Mouse (Mus musculus): ENCODE measurements around the gene Hamp. TPM values are rescaled to one million over a fixed set of nuclear protein-coding genes. Genes with fewer than 3 reads are reported as not detected.
A peak's percentile ranks its signal among the peaks of the same experiment; 100 is the strongest.

Hamp gene
- polyA plus RNA-seq (2015; fragmentation: Nextera tagmentation; extraction: Ambion mirVana): not detected in 2 replicates

DNA sequence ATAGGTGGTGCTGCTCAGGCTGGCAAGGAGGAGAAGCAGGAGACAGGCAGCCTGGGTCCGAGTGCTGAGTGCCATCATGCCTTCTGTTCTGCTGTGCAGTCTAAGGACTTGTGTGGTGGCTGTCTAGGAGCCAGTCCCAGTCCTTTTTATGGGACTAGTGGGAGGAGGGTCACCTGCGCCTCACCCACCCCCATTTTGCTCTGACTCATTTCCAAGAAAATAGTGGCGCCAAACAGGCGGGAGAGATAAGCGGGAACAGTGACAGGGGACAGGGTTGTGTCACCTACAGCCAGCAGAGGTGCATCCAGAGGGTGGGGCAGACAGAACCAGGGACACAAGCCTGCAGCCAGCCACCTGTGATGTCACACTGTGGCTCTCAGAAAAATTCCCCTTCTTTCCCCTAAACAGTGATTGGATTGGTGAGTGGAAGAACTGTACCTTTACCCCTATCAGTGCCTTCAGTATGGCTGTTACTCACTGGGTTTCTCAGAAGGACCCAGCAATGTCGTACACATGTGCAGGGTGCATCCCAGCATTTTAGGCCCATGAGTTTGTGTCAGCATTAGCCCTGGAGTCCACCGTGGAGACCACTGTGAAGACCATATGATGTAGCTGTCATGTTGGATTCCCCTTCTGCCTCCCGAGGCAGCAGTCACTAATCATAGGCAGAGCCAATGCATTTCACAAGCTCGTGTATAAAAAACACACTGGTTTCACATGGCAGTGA is at the start of gene Hamp:
Hamp (minus strand) TSS at position 124 of the 727 bp plus-strand sequence.
- Histone ChIP-seq H3K9me3 (no peaks in the 10 kb centered on the region), H3K27ac (replicated peaks) (no peak within 1 kb of the TSS), H3K4me2 (no peak within 1 kb of the TSS), H3K36me3 (peaks cover 24% of the 10 kb centered on the region), H3K4me1 (replicated peaks) (no peaks in the 10 kb centered on the region), H3K9ac (no peak within 1 kb of the TSS), H3K4me3 (no peak within 1 kb of the TSS), H3K27me3 (no peaks in the 10 kb centered on the region)
- ATAC-seq (ENCODE audit: low read depth): no peak
- WGBS: 78% methylated on average over 9 of the region's 9 CpGs

DNA sequence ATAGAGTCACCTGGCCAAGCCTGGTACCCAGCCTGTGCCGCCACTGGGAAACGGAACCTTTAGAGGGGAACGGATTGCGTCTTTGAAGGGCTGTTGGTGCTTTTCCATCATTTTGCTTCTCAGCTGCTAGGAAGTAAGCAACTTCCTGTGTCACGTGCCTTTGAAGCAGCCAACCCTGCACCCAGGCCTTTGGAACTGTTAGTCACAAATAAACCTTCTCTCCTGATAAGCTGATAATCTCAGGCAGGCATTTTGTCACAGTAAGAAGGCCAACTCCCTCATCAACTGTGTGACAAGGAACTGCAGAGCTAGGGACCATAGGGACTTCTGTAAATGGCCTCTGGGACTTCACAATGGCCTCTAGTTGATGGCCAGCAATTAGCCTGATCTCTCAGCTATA is 48.3 kb upstream of the Hamp start:
- Histone ChIP-seq H3K36me3 (no peaks in the 10 kb centered on the region), H3K27ac (replicated peaks) (no peak overlapping the region), H3K9ac (no peak overlapping the region), H3K4me2 (no peak overlapping the region), H3K9me3 (no peaks in the 10 kb centered on the region), H3K4me1 (replicated peaks) (no peaks in the 10 kb centered on the region), H3K4me3 (no peak overlapping the region), H3K27me3 (no peaks in the 10 kb centered on the region)
- ATAC-seq (ENCODE audit: low read depth): no peak
- 80% methylated on average over 5 of the region's 5 CpGs for WGBS

DNA sequence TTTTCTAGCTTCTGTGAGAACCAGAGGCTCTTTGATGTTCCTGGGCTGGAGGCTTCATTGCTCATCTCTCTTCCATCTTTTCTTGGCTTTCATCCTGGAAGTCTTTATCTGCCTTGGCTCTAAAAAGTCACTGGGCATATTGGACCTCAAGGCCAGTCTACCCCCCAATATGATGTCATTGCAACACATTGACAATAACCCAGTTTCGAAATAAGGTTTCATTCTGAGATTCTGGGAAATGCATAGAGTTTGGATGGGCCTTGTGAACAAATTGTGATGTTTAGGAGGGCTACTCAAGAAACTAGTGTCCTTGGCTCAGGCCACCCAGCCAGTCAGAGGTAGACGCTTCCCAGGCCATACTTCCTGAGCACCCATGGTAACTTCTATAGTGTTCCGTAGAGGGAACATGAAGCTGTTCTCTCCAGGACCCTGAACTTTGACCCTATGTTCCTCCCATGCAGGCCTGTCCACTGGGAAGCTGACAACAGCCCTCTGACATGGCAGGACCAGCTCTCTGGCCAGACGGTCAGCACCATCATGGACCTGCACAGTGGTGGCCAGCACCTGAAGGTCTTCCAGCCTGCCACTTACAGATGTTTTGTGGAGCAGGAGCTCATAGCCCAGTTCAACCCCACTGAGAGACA is 44.8 kb upstream of the Hamp start:
- Histone ChIP-seq H3K9me3 (no peaks in the 10 kb centered on the region), H3K27me3 (no peaks in the 10 kb centered on the region), H3K9ac (no peak overlapping the region), H3K4me1 (replicated peaks) (no peaks in the 10 kb centered on the region), H3K4me3 (no peak overlapping the region), H3K36me3 (no peaks in the 10 kb centered on the region), H3K4me2 (no peak overlapping the region), H3K27ac (replicated peaks) (no peak overlapping the region)
- WGBS: 86% methylated on average over 4 of the region's 4 CpGs
- ATAC-seq (ENCODE audit: low read depth): no peak

DNA sequence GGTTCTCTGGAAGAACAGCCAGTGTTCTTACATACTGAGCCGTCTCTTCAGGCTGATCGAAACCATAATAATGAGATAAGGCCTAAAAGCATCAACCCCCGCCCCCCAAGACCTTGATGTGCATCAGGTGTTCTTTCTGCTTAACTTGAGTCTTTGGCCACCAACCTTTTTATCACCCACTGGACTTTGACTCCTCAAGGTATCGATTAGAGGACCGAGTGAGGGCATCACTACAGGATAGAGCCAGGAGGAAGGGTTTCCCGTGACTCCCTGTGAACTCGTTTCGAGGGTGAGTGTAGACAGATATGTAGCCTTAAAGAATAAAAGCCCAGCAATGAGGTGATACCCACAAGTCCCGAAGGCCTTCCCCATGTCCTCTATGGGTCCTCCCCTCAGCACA is 41.5 kb upstream of the Hamp start:
- ATAC-seq (ENCODE audit: low read depth): no peak
- H3K36me3 ChIP-seq: no peaks in the 10 kb centered on the region

DNA sequence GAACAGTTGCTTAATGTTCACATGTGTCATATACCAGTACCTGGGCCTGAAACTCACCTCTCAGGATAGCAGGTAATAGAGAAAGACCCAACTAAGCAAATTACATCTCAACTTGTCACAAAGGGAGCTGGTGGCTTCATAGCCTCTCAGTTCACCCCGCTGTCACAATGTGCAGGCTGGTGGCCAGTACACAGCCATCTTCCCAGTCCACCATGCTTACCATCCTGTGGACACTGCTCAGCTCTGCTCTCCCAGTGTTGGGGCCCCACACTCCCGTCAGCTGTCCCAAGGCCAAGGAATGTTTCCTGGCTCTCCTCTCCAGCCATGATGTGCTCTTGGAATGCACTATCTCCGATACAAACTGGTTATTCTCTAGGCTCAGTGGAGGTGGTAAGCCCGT is 37.9 kb upstream of the Hamp start:
- H3K9ac ChIP-seq: no peak overlapping the region
- no peaks in the 10 kb centered on the region for H3K36me3 ChIP-seq
- H3K27me3 ChIP-seq: no peaks in the 10 kb centered on the region
- no peak overlapping the region for H3K4me2 ChIP-seq
- whole genome bisulfite sequencing: 95% methylated on average over 4 of the region's 4 CpGs
- no peak overlapping the region for H3K4me3 ChIP-seq
- ATAC-seq (ENCODE audit: low read depth): no peak
- no peaks in the 10 kb centered on the region for H3K4me1 ChIP-seq (replicated peaks)
- no peaks in the 10 kb centered on the region for H3K9me3 ChIP-seq
- H3K27ac ChIP-seq (replicated peaks): no peak overlapping the region

More for the DNA sequence above, 41.5 kb upstream of the Hamp start:
- Histone ChIP-seq H3K4me2 (no peak overlapping the region), H3K27ac (replicated peaks) (no peak overlapping the region), H3K4me1 (replicated peaks) (no peaks in the 10 kb centered on the region), H3K9ac (no peak overlapping the region), H3K4me3 (no peak overlapping the region), H3K9me3 (no peaks in the 10 kb centered on the region), H3K27me3 (no peaks in the 10 kb centered on the region)
- WGBS: 87% methylated on average over 9 of the region's 9 CpGs

DNA sequence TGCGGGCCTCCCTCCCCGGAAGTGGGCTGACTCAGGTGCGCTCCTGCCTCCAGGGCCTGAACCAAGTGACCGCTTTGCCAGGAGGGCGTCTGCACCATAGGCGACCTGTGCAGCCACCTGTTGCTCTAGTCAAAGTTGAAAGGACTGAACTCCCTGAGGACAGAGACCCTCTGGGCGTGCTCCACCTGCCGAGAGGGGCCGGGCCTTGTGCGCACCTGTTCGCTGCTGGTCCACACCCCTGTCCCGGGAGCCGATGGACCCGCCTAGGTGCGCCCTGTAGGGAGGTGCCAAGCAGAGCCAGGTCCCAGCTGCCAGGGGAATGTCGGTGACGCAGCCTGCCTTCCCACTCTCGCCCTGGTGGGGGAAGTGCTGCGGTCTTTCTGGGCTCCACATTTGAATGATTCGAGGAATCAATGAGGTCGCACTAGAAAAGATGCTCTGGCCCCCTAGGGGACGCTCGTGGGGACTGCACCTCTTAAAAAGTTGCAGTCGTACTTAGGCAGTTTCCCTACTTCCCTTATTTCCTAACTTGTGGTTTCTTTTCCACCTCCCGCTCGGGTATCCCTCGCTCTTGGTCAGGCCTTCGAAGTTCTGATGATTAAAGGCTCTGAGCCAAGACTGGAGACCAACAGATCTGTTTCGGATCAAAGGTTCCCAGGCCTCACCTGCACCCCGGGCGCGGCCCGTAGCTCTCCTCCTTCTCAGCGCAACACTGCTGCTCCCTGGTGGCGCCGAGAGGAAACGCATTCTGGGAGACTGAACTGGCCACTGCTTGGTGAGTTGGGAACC is 29.9 kb upstream of the Hamp start, which contains the start of gene Fam187b:
Fam187b (plus strand) TSS at position 290 of the 789 bp plus-strand sequence.
- Histone ChIP-seq H3K9me3 (no peaks in the 10 kb centered on the region), H3K4me3 (peak within 1 kb of the TSS; percentile 33), H3K36me3 (no peaks in the 10 kb centered on the region), H3K4me1 (replicated peaks) (peaks cover 10% of the 10 kb centered on the region), H3K27ac (replicated peaks) (no peak within 1 kb of the TSS), H3K27me3 (peaks cover 24% of the 10 kb centered on the region), H3K4me2 (peak within 1 kb of the TSS; percentile 58), H3K9ac (peak within 1 kb of the TSS; percentile 42)
- WGBS: 1% methylated on average over 37 of the region's 37 CpGs
- ATAC-seq (ENCODE audit: low read depth): peak; percentile 72

DNA sequence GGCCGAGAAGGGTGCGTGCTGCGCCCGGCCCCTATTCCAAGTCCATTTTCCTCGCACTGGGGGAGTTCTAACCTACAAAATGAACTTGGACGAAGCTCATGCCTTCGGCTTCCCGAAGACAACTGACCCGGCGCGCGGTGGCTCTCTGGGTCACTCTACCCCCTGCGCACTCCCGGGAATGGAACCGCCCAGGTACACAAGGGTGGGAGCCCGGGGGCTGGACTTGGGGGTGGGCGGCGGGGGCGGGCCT is 29.3 kb upstream of the Hamp start, which contains the start of gene Lsr:
Lsr (minus strand) TSS at position 214 of the 250 bp plus-strand sequence.
- Histone ChIP-seq H3K4me3 (peak within 1 kb of the TSS; percentile 33), H3K27ac (replicated peaks) (no peak within 1 kb of the TSS), H3K4me1 (replicated peaks) (peaks cover 10% of the 10 kb centered on the region), H3K27me3 (peaks cover 24% of the 10 kb centered on the region), H3K9ac (peak within 1 kb of the TSS; percentile 42), H3K36me3 (no peaks in the 10 kb centered on the region), H3K4me2 (peak within 1 kb of the TSS; percentile 58), H3K9me3 (no peaks in the 10 kb centered on the region)
- peak; percentile 23; the same call in 1 of the 2 replicates for ATAC-seq (ENCODE audit: low read depth)
- WGBS: 1% methylated on average over 19 of the region's 19 CpGs

DNA sequence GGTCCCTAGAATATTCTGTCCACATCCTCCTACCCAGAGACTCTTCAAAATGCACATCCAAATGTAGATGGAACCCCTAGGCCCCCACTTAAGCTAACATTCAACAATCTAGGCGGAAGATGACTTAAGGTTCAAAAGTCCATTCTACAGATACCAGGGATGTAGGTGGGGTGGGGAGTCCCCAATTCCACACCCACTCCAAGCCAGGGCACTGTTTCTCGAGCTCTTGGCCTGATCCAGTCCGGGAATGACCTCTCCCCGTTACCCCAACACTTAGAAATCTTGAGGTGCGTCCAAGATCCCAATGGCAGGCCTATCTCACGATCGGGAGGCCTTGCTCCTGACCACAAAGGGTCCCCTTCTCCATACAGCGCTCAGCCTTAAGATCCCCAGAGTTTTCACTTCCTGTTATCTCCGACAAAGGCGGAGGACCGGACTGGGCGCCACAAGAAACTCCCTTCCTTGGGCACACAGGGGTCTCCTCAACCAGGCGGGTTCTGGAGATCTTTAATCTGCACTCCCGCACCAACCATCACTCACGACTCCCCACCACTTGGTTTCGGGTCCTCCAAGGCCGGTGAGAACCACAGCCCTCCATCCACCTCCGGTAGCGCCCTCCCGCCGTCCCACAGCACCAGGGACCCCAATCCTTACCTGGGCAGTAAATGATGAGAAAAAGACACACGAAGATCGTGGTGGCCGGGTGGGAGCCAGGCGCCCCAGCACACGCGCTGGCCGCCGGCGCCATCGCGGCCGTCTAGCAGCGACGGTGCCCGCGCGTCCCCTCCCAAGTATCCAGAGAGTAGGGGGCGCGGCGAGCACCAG is 28.8 kb upstream of the Hamp start:
- Histone ChIP-seq H3K4me3 (peak overlapping the region; percentile 33), H3K4me2 (peak overlapping the region; percentile 58), H3K27me3 (peaks cover 24% of the 10 kb centered on the region), H3K4me1 (replicated peaks) (peaks cover 10% of the 10 kb centered on the region), H3K27ac (replicated peaks) (no peak overlapping the region), H3K36me3 (no peaks in the 10 kb centered on the region), H3K9me3 (no peaks in the 10 kb centered on the region), H3K9ac (peak overlapping the region; percentile 42; the same call in 1 of the 2 replicates)
- WGBS: 3% methylated on average over 41 of the region's 41 CpGs
- ATAC-seq (ENCODE audit: low read depth): no peak

DNA sequence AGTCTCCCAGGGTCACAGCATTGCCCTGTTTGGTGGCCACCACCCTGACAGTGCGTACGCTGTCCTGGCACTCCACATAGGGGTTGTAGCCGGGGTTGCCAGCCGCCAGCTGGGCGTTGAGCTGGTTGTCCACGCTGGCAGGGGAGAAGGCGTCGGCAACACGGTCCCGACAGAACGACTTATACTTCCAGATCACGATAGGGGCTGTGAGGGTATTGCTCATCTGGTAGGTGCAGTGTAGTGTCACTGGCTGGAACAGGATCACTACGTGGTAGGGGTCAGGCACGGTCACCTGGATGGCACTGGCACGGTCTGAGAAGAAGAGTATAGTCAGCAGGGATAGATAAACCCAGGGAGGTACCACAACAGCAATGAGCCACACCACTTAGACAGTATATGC is 28.1 kb upstream of the Hamp start:
- H3K27ac ChIP-seq (replicated peaks): no peak overlapping the region
- no peaks in the 10 kb centered on the region for H3K36me3 ChIP-seq
- no peak overlapping the region for H3K9ac ChIP-seq
- peaks cover 10% of the 10 kb centered on the region for H3K4me1 ChIP-seq (replicated peaks)
- 89% methylated on average over 15 of the region's 15 CpGs for WGBS
- no peak for ATAC-seq (ENCODE audit: low read depth)
- H3K4me2 ChIP-seq: peak overlapping the region; percentile 58
- peaks cover 24% of the 10 kb centered on the region for H3K27me3 ChIP-seq
- H3K4me3 ChIP-seq: peak overlapping the region; percentile 33; the same call in 1 of the 2 replicates
- no peaks in the 10 kb centered on the region for H3K9me3 ChIP-seq

DNA sequence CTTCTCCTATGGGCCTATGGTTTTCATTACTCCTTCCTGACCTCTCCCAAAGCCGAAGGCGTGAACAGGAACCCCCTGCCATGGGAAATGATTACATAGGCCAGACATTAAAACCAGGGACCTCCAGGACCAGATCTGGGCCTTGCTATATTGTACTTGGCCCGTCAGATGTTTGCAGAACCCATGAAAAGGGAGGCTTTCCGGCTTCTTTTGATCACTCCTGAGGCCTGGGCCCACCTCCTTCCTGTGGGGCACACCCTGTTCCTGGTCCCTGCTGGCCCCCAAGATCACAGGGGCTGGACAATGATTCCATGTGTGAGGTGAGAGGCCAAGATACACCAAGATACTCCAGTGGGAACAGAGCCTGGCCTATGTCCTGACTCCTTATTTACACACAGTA is 25.3 kb upstream of the Hamp start:
- Histone ChIP-seq H3K9ac (no peak overlapping the region), H3K4me1 (replicated peaks) (peaks cover 10% of the 10 kb centered on the region), H3K9me3 (no peaks in the 10 kb centered on the region), H3K4me3 (no peak overlapping the region), H3K4me2 (no peak overlapping the region), H3K36me3 (no peaks in the 10 kb centered on the region), H3K27me3 (peaks cover 24% of the 10 kb centered on the region), H3K27ac (replicated peaks) (no peak overlapping the region)
- WGBS: 81% methylated on average over 4 of the region's 4 CpGs
- no peak for ATAC-seq (ENCODE audit: low read depth)

DNA sequence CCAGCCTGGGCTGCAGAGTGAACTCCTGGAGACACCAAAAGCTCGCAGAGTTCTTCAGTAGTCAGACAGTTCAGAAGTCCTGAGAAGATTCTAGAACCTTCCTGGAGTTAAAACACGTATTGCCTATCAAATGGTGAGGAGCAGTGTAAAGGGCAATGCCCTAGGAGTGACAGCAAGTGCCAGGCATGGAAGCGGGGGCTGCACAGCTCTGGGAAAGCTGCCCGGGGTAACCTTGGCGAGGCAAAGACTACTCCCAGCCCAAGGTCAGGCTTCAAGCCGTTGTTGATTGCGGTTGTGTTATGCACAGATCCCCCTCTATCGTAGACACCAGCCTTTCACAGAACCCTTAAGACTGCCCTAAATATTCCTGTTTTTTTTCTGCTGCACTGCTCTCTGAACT is 24.8 kb upstream of the Hamp start:
- 89% methylated on average over 8 of the region's 8 CpGs for WGBS
- Histone ChIP-seq H3K36me3 (no peaks in the 10 kb centered on the region), H3K4me2 (no peak overlapping the region), H3K9ac (no peak overlapping the region), H3K27ac (replicated peaks) (no peak overlapping the region; the same call in 1 of the 2 replicates), H3K27me3 (peaks cover 21% of the 10 kb centered on the region), H3K9me3 (no peaks in the 10 kb centered on the region), H3K4me3 (no peak overlapping the region), H3K4me1 (replicated peaks) (peaks cover 6% of the 10 kb centered on the region)
- no peak for ATAC-seq (ENCODE audit: low read depth)

All from neural tube, embryonic 13.5 days (tissue).